Mouse (Mus musculus) testis, adult 2 months (tissue): ENCODE measurements at regions not wholly inside any gene's neighbourhood (a gene's known extent, or its start where the extent isn't known, plus 50 kb on each side); places are given as distances from the start of the nearest gene placed in this dataset.

Source experiments
- H3K27ac ChIP-seq: fragments of 200-500 bp; 2 replicates; pipeline ENCODE4 v1.5.1; 2012; ENCODE audit warnings: low read depth, low read length; ENCODE audit not compliant: control insufficient read depth, insufficient read depth
- H3K27me3 ChIP-seq: fragments of 200-500 bp; 2 replicates; pipeline ENCODE4 v1.6.1; 2012; ENCODE audit warnings: mild to moderate bottlenecking, low read length, moderate library complexity; ENCODE audit not compliant: control insufficient read depth, insufficient read depth
- H3K36me3 ChIP-seq: fragments of 200-500 bp; 2 replicates; pipeline ENCODE4 v1.6.1; 2012; ENCODE audit warnings: mild to moderate bottlenecking, low read length; ENCODE audit not compliant: control insufficient read depth, insufficient read depth
- H3K4me1 ChIP-seq: fragments of 200-500 bp; 2 replicates; pipeline ENCODE4 v1.6.1; 2012; ENCODE audit warnings: low read length; ENCODE audit not compliant: control insufficient read depth, insufficient read depth
- H3K4me3 ChIP-seq: fragments of 200-500 bp; 2 replicates; pipeline ENCODE4 v1.5.1; 2012; ENCODE audit warnings: low read depth, mild to moderate bottlenecking, low read length, moderate library complexity, mixed read lengths; ENCODE audit not compliant: control insufficient read depth
- CTCF ChIP-seq: fragments of 200-500 bp; IDR thresholded peaks from 2 replicates; pipeline ENCODE4 v1.5.1; 2012; ENCODE audit warnings: low read depth, mild to moderate bottlenecking, inconsistent platforms, low read length, moderate library complexity; ENCODE audit not compliant: control insufficient read depth, insufficient read depth, insufficient replicate concordance
- POLR2A ChIP-seq: fragments of 200-500 bp; IDR thresholded peaks from 2 replicates; pipeline ENCODE4 v1.6.1; 2012; ENCODE audit warnings: low read depth, mild to moderate bottlenecking, inconsistent platforms, low read length, moderate library complexity; ENCODE audit not compliant: control insufficient read depth

GRCm38 (mm10) chr5:106292387-106293229, 165.4 kb downstream of the Barhl2 start:
- Histone ChIP-seq H3K27me3 (no peaks in the 10 kb centered on the region), H3K4me3 (no peak overlapping the region), H3K36me3 (no peaks in the 10 kb centered on the region), H3K27ac (no peak overlapping the region), H3K4me1 (no peaks in the 10 kb centered on the region)
- TF ChIP-seq CTCF (no peak), POLR2A (no peak)

- H3K27ac ChIP-seq = no peak overlapping the region
- H3K36me3 ChIP-seq = no peaks in the 10 kb centered on the region
- H3K4me1 ChIP-seq = no peaks in the 10 kb centered on the region
- H3K27me3 ChIP-seq = no peaks in the 10 kb centered on the region
- H3K4me3 ChIP-seq = no peak overlapping the region
- TF ChIP-seq CTCF (no peak), POLR2A (no peak)
These were observed 172.8 kb downstream of the Barhl2 start for GRCm38 (mm10) chr5:106285152-106285551.

- Histone ChIP-seq H3K36me3 (no peaks in the 10 kb centered on the region), H3K4me3 (no peak overlapping the region), H3K4me1 (no peaks in the 10 kb centered on the region), H3K27me3 (no peaks in the 10 kb centered on the region), H3K27ac (no peak overlapping the region)
- no peak for TF ChIP-seq CTCF
- TF ChIP-seq POLR2A = no peak
These were observed 173.2 kb downstream of the Barhl2 start for GRCm38 (mm10) chr5:106284731-106285130.

GRCm38 (mm10) chr5:106282646-106283045, 175.3 kb downstream of the Barhl2 start:
- TF ChIP-seq CTCF (no peak), POLR2A (no peak)
- no peaks in the 10 kb centered on the region for H3K27me3 ChIP-seq
- no peaks in the 10 kb centered on the region for H3K36me3 ChIP-seq
- H3K4me3 ChIP-seq = no peak overlapping the region
- no peak overlapping the region for H3K27ac ChIP-seq
- H3K4me1 ChIP-seq = no peaks in the 10 kb centered on the region

GRCm38 (mm10) chr5:106277786-106278185, 180.2 kb downstream of the Barhl2 start:
- Histone ChIP-seq H3K4me1 (peaks cover 4% of the 10 kb centered on the region), H3K27me3 (no peaks in the 10 kb centered on the region), H3K4me3 (no peak overlapping the region), H3K36me3 (no peaks in the 10 kb centered on the region), H3K27ac (no peak overlapping the region)
- no peak for TF ChIP-seq CTCF
- TF ChIP-seq POLR2A = no peak

GRCm38 (mm10) chr5:106277231-106277630, 180.7 kb downstream of the Barhl2 start:
- no peak overlapping the region for H3K27ac ChIP-seq
- TF ChIP-seq POLR2A (no peak), CTCF (no peak)
- no peak overlapping the region for H3K4me3 ChIP-seq
- no peaks in the 10 kb centered on the region for H3K36me3 ChIP-seq
- peaks cover 4% of the 10 kb centered on the region for H3K4me1 ChIP-seq
- H3K27me3 ChIP-seq = no peaks in the 10 kb centered on the region

DNA sequence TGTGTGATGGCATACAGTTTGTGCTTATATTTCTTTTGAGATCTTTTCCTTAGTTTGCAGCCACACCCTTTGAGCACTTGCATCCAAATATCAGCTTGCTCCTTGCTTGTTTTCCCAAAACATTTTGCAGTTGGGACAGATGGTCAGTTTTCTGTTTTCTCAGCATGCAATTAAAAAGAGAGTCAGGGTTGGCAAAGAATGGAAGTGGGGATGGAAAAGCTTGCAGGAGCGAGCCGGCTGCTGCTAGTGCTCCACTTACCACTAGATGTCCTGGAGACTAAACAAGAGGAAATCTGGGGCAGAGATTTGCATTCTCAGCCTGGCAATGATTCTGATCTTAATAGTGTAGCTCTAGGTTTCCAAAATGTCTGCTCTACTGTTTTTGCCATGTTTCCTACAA, 181.8 kb downstream of the Barhl2 start:
- no peaks in the 10 kb centered on the region for H3K36me3 ChIP-seq
- H3K4me1 ChIP-seq = peaks cover 4% of the 10 kb centered on the region
- H3K4me3 ChIP-seq = no peak overlapping the region
- no peak overlapping the region for H3K27ac ChIP-seq
- TF ChIP-seq POLR2A (no peak), CTCF (no peak)
- no peaks in the 10 kb centered on the region for H3K27me3 ChIP-seq

DNA sequence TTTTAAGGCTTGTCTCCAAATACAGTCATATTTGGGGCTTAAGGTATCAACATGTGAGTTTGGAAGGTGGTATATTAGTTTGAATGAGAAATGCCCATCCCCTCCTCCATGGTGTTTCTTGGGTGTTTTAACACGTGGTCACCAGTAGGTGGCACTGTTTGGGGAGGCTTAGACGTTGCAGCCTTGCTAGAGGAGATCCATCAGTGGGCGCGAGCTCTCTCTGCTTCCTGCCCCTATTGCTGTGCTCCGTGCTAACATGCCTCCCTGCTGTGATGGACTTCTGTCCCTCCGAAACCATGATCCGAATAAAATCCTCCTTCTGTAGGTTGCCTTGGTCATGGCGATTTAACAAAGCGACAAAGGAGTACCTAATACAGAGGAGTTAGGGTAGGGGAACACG, 183.3 kb downstream of the Barhl2 start:
- Histone ChIP-seq H3K27me3 (no peaks in the 10 kb centered on the region), H3K4me1 (peaks cover 4% of the 10 kb centered on the region), H3K4me3 (peak overlapping the region; percentile 70), H3K36me3 (no peaks in the 10 kb centered on the region), H3K27ac (no peak overlapping the region)
- TF ChIP-seq CTCF (peak; percentile 91), POLR2A (peak; percentile 26; the same call in 1 of the 2 replicates)
